In the genomic region with DNA sequence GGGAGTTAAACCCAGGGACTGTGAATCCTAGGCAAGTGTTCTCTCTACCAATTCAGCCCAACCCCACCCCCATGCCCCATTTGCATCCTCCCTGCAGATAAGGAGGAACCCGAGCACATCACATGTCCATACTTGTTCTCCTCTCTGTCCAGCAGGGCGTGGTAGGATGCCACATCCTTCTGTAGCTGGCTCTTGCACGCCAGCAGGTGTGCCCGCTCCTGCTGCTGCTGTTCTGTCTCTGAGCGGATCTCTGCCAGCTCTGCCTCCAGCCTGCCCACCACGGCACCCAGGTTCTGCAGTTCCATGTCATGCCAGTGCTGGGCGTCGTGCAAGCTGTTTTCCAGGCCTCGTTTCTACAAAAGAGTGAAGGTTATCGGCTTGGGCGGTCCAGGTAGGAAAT, we compare ENCODE assay signal across 10 mouse cellular contexts. TPM values are rescaled to one million over a fixed set of nuclear protein-coding genes. Genes with fewer than 3 reads are reported as not detected.
DNase-seq lines count a peak whose midpoint lies in the region; ATAC-seq and TF ChIP-seq lines count a peak whose summit lies in the region.
"Had no signal": no experiment of that assay in that cellular context is flagged by ENCODE, and none has a peak within 500 bp of the region (broad histone marks: within the 10 kb centered on the region; RNA-seq: fewer than 3 reads in every experiment).

No protein-coding gene starts in this region.

- H3K27me3 ChIP-seq in small intestine, adult 2 months (ENCODE audit: control insufficient read depth, insufficient read depth, low read length): no peaks in the 10 kb centered on the region
- no peaks in the 10 kb centered on the region for H3K27me3 ChIP-seq in forebrain, embryonic 13.5 days
- H3K27me3 ChIP-seq: heart, embryonic 13.5 days; midbrain, embryonic 12.5 days had no signal

- no peak for ATAC-seq in forebrain, embryonic 13.5 days

- H3K9me3 ChIP-seq in forebrain, embryonic 13.5 days (replicated peaks): no peaks in the 10 kb centered on the region
- H3K9me3 ChIP-seq: heart, embryonic 13.5 days; midbrain, embryonic 12.5 days had no signal

- no peak overlapping the region for H3K9ac ChIP-seq in forebrain, embryonic 13.5 days
- H3K9ac ChIP-seq: heart, embryonic 13.5 days; midbrain, embryonic 12.5 days had no signal

- H3K4me3 ChIP-seq in small intestine, adult 2 months (ENCODE audit: low read depth, low read length): peak overlapping the region; percentile 37; the same call in 1 of the 2 replicates
- H3K4me3 ChIP-seq in forebrain, embryonic 13.5 days: no peak overlapping the region
- H3K4me3 ChIP-seq: heart, embryonic 13.5 days; midbrain, embryonic 12.5 days had no signal

- H3K4me1 ChIP-seq in small intestine, adult 2 months (ENCODE audit: control insufficient read depth, insufficient read depth, insufficient read length, low read length): no peaks in the 10 kb centered on the region
- H3K4me1 ChIP-seq in forebrain, embryonic 13.5 days: peaks cover 24% of the 10 kb centered on the region

- no peak overlapping the region for H3K27ac ChIP-seq in small intestine, adult 2 months (ENCODE audit: insufficient read depth, low read depth, low read length)
- H3K27ac ChIP-seq in forebrain, embryonic 13.5 days: no peak overlapping the region
- H3K27ac ChIP-seq: heart, embryonic 13.5 days; midbrain, embryonic 12.5 days had no signal

- TF ChIP-seq CTCF in small intestine, adult 2 months (IDR thresholded peaks at IDR 0.05; ENCODE audit: extremely low read depth, insufficient read length, insufficient replicate concordance, low read depth, low read length): no peak

- H3K4me2 ChIP-seq in forebrain, embryonic 13.5 days: no peak overlapping the region
- H3K4me2 ChIP-seq: heart, embryonic 13.5 days; midbrain, embryonic 12.5 days had no signal

- H3K36me3 ChIP-seq in small intestine, adult 2 months (ENCODE audit: control insufficient read depth, insufficient read depth, low read length): no peaks in the 10 kb centered on the region
- H3K36me3 ChIP-seq in forebrain, embryonic 13.5 days (ENCODE audit: poor library complexity, severe bottlenecking): no peaks in the 10 kb centered on the region
- H3K36me3 ChIP-seq: heart, embryonic 13.5 days; midbrain, embryonic 12.5 days had no signal

- no peak for TF ChIP-seq POLR2A in small intestine, adult 2 months (IDR thresholded peaks at IDR 0.05; ENCODE audit: low read depth, low read length)

- peak; percentile 19 to 28 for DNase-seq in urinary bladder, postnatal 36 days (ENCODE audit: low spot score in 2 of 2)
- no peak for DNase-seq in urinary bladder, adult 18-20 months (ENCODE audit: low spot score in 2 of 2)
- DNase-seq in R1 (ENCODE audit: low read depth, low spot score): peak; percentile 51
- no peak for DNase-seq in retina, embryonic 14.5 days (ENCODE audit: low spot score)
- DNase-seq in layer of hippocampus, postnatal 25 days (ENCODE audit: extremely low spot score in 1 of 2, low spot score in 1 of 2): no peak

- WGBS in small intestine, adult 2 months: 65% methylated on average over 11 of the region's 11 CpGs
- WGBS in forebrain, embryonic 13.5 days: 84% methylated on average over 11 of the region's 11 CpGs

RNA-seq across cellular contexts. Expression of gene Bfsp2, which starts 53.8 kb away (rescaled TPM):
- 0.18 and 1.1 TPM in 2 replicates for polyA plus RNA-seq in small intestine, adult 2 months (2012; rRNA removed)
- 1.8 and 2.5 TPM in 2 replicates for polyA plus RNA-seq in forebrain, embryonic 13.5 days (2015; fragmentation: Nextera tagmentation; extraction: Ambion mirVana)
- 1 to 10 TPM; 6.0 to 8.1 TPM for total RNA-seq in layer of hippocampus, postnatal 25 days (2021)
- total RNA-seq: liver, adult 2 months had no signal

Comparison
In these comparisons a context has a peak if more than half of its experiments do, and no peak if none do; other contexts are left out.
1. DNase-seq: peak in urinary bladder, postnatal 36 days (2 of 2) and R1 (single experiment); none in urinary bladder, adult 18-20 months (0 of 2), retina, embryonic 14.5 days (single experiment) and layer of hippocampus, postnatal 25 days (0 of 2).